Mouse (Mus musculus) embryonic fibroblast, embryonic 13.5 days (primary cell): ENCODE results near the gene Trim50. TPM values are rescaled to one million over a fixed set of nuclear protein-coding genes. Genes with fewer than 3 reads are reported as not detected.
A peak's percentile ranks its signal among the peaks of the same experiment; 100 is the strongest.

Experiments
- H3K27ac ChIP-seq: 2 replicates; pipeline ENCODE4 v1.5.1; 2012; ENCODE audit warnings: low read length, control low read depth, inconsistent platforms; ENCODE audit not compliant: insufficient read depth
- H3K4me1 ChIP-seq: 2 replicates; pipeline ENCODE4 v1.6.1; 2011; ENCODE audit warnings: low read length; ENCODE audit not compliant: control insufficient read depth, insufficient read depth
- H3K4me3 ChIP-seq: 2 replicates; pipeline ENCODE4 v1.5.1; 2011; ENCODE audit warnings: mild to moderate bottlenecking, control low read depth, low read length; ENCODE audit not compliant: insufficient read depth
- CTCF ChIP-seq: IDR thresholded peaks from 2 replicates; pipeline ENCODE4 v1.5.1; 2011; ENCODE audit warnings: mild to moderate bottlenecking, control low read depth, low read length, moderate library complexity, borderline replicate concordance; ENCODE audit not compliant: insufficient read depth
- POLR2A ChIP-seq: IDR thresholded peaks from 2 replicates; pipeline ENCODE4 v1.6.1; 2011; ENCODE audit warnings: low read depth, mild to moderate bottlenecking, control low read depth, low read length, moderate library complexity
- polyA plus RNA-seq: library from polyadenylated mRNA; stranded (reverse); fragments of >200 nt; gene quantifications from 2 replicates; pipeline ENCODE4 v1.2.4, GENCODE M21; 2011; ENCODE audit warnings: low read depth; ENCODE audit not compliant: missing spikeins, insufficient read length

The Trim50 gene
- polyA plus RNA-seq, 1 experiment: not detected

DNA sequence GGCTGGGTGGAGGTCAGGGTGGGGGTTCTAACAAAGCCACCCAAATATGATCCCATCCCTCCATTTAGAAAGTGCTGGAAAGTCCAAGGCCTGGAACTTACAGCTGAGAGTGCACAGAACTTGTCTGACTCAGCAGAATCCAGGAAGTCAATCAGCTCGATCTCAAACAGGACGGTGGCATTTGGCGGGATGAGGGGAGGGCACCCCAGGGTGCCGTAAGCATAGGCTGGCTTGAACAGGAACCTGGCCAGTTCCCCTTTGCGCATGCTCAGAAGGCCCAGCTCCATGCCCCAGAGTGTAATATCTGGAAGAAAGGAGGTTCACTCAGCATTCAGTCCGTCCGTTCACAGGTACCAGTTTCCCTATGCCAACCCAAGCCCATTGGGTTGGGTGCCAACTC is 7.1 kb upstream of the Trim50 start:
- Histone ChIP-seq H3K4me1 (no peaks in the 10 kb centered on the region), H3K4me3 (no peak overlapping the region), H3K27ac (no peak overlapping the region)
- TF ChIP-seq POLR2A (no peak), CTCF (no peak)

DNA sequence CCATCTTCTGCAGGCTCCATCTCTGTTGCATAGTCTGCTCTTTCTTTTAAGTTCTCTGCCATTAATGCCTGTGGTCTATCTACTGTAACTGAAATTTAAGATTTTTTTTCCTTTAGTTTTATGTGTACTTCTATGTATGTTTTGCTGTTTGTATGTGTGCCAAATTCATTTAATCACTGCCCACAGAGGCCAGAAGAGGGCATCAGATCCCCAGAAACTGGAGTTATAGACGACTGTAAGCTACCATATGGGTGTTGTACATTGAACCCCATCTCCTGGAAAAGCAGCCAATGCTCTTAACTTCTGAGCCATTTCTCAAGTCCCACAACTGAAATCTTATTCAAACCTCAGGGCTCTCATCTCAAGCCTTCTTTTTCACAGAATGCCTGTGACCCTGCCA is 6.7 kb upstream of the Trim50 start:
- Histone ChIP-seq H3K4me1 (no peaks in the 10 kb centered on the region), H3K27ac (no peak overlapping the region), H3K4me3 (no peak overlapping the region)
- TF ChIP-seq POLR2A (no peak), CTCF (no peak)

DNA sequence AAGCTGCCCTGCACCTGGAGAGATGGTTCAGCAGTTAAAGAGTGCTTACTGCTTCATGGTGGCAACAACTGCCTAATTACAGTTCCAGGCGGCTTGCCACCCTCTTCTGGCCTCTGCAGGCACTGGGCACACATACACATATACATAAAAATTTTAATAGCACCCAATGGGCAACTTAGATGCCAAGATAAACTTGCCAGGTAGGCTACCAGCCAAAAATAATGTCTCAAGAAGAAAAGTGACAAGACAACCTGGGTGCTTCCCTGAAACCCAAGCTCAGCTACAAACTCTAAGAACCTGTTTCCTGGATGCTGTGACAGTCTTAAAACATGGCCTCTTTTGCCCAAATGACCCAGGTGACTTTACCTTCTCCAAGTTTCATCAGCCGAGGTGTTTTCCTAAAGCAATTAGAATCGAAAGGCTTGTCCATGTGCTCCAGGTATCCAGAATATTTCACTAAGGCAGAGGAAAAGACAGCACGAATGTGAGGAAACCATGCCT is 5.5 kb upstream of the Trim50 start:
- Histone ChIP-seq H3K4me3 (no peak overlapping the region), H3K4me1 (no peaks in the 10 kb centered on the region), H3K27ac (no peak overlapping the region)
- no peak for TF ChIP-seq CTCF
- no peak for TF ChIP-seq POLR2A

- no peak within 1 kb of the TSS for H3K4me3 ChIP-seq
- H3K4me1 ChIP-seq: no peaks in the 10 kb centered on the region
- no peak within 1 kb of the TSS for H3K27ac ChIP-seq
- TF ChIP-seq POLR2A (no peak), CTCF (no peak)
These were observed 3.2 kb upstream of the Trim50 start, which contains the start of gene Fkbp6 for GRCm38 (mm10) chr5:135349862-135350261. Fkbp6 (minus strand) TSS chr5:135350044.

- no peaks in the 10 kb centered on the region for H3K4me1 ChIP-seq
- no peak for TF ChIP-seq POLR2A
- no peak overlapping the region for H3K4me3 ChIP-seq
- no peak overlapping the region for H3K27ac ChIP-seq
These were observed 1.5 kb upstream of the Trim50 start for GRCm38 (mm10) chr5:135351606-135352005.

DNA sequence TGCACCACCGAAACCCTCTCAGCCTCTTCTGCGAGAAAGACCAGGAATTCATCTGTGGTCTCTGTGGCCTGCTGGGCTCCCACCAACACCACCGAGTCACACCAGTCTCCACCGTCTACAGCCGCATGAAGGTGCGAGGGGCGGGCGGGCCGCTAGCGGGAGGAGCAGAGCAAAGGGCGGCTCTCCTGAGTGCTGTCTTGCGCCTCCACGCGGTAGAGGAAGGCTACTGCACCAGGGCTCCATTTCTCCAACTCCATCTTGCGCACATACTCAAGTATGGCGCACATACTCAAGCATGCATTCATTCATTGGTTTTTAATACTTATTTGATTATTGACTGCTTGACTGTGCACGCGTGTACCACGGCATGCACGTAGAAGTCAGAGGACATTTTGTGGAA is 469 bp downstream of the Trim50 start:
- H3K4me3 ChIP-seq: no peak overlapping the region
- TF ChIP-seq POLR2A (no peak), CTCF (no peak)
- no peaks in the 10 kb centered on the region for H3K4me1 ChIP-seq
- no peak overlapping the region for H3K27ac ChIP-seq

DNA sequence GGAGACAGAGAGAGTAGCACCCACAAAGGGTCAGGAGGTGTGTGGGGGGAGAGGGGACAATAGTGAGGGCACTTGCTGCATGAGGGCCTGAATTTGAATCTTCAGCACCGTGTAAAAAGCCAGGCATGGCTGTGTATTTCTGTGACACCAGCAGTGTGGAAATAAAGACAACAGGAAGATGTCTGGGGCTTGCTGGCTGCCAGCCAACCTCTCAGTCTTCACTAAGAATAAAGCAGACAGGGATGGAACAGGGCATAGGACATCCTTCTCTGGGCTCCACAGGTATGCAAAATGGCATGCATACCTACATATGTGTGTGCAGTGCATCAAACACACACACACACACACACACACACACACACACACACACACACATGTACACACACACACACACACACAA is 3.0 kb downstream of the Trim50 start:
- Histone ChIP-seq H3K27ac (no peak overlapping the region), H3K4me1 (no peaks in the 10 kb centered on the region), H3K4me3 (no peak overlapping the region)
- TF ChIP-seq CTCF: no peak

DNA sequence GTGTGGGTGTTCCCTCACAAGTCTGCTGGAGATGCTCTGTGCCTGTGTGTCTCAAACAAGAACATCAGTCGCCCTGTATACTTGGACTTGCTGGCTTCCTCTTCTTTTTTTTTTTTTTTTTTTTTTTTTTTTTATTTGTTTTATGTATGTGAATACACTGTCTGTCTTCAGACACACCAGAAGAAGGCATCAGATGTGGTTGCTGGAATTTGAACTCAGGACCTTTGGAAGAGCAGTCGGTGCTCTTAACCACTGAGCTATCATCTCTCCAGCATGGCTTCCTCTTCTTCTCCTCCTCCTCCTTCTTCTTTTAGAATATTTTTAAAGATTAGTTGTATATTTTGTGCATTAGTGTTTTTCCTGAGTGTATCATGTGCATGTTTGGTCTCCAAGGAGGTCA is 4.5 kb downstream of the Trim50 start:
- Histone ChIP-seq H3K4me1 (no peaks in the 10 kb centered on the region), H3K27ac (no peak overlapping the region), H3K4me3 (no peak overlapping the region)
- TF ChIP-seq POLR2A: no peak
- no peak for TF ChIP-seq CTCF

GRCm38 (mm10) chr5:135359772-135360171 is 6.7 kb downstream of the Trim50 start:
- no peaks in the 10 kb centered on the region for H3K4me1 ChIP-seq
- no peak overlapping the region for H3K4me3 ChIP-seq
- TF ChIP-seq CTCF: no peak
- no peak for TF ChIP-seq POLR2A
- H3K27ac ChIP-seq: no peak overlapping the region

GRCm38 (mm10) chr5:135362572-135362971 is 9.5 kb downstream of the Trim50 start:
- no peak overlapping the region for H3K27ac ChIP-seq
- H3K4me1 ChIP-seq: no peaks in the 10 kb centered on the region
- TF ChIP-seq POLR2A (no peak), CTCF (no peak)
- H3K4me3 ChIP-seq: no peak overlapping the region

DNA sequence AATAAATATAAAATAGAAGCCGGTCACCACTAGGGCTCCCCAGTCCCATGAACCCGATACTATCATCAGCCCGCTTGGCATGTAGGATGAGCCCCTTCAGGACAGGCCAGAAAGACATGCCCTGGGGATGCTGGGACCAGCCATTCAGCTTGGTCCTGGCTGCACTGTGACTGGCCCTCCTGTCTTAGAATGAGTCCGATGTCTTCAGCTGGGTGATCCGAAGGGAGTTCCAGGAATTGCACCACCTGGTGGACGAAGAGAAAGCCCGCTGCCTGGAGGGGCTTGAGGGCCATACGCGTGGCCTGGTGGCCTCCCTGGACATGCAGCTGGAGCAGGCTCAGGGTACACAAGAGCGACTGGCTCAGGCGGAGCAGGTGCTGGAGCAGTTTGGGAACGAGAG is 10.4 kb downstream of the Trim50 start:
- no peaks in the 10 kb centered on the region for H3K4me1 ChIP-seq
- no peak overlapping the region for H3K4me3 ChIP-seq
- TF ChIP-seq CTCF (peak; percentile 53; the same call in 1 of the 2 replicates), POLR2A (no peak)
- H3K27ac ChIP-seq: no peak overlapping the region
